ENCODE assay signal across 31 mouse cellular contexts in genomic region chr13:26509841-26510240, GRCm38 (mm10).
"Had no signal": no experiment of that assay in that cellular context is flagged by ENCODE, and none has a peak within 500 bp of the region (broad histone marks: within the 10 kb centered on the region; RNA-seq: fewer than 3 reads in every experiment).

No protein-coding gene starts in this region.

- DNase-seq: liver; liver, embryonic 13.5 days; liver, postnatal 0 days; lung, adult 18-20 months; lung, adult 2 months; lung, embryonic 14.5 days; lung, postnatal 10 days; lung, postnatal 14 days; lung, postnatal 36 days; lung, postnatal 4 days had no signal

- H3K4me2 ChIP-seq: limb, embryonic 12.5 days; limb, embryonic 13.5 days; limb, embryonic 15.5 days; liver, embryonic 11.5 days; liver, embryonic 12.5 days; liver, embryonic 13.5 days; liver, embryonic 15.5 days; lung, embryonic 14.5 days; lung, embryonic 15.5 days; midbrain, embryonic 11.5 days; midbrain, embryonic 12.5 days; midbrain, embryonic 13.5 days; midbrain, embryonic 15.5 days; neural tube, embryonic 12.5 days; neural tube, embryonic 13.5 days had no signal

- H3K36me3 ChIP-seq: limb, embryonic 10.5 days; limb, embryonic 12.5 days; limb, embryonic 13.5 days; limb, embryonic 15.5 days; liver, embryonic 12.5 days; liver, embryonic 13.5 days; liver, embryonic 15.5 days; lung, embryonic 15.5 days; midbrain, embryonic 10.5 days; midbrain, embryonic 12.5 days; midbrain, embryonic 13.5 days; midbrain, embryonic 15.5 days; neural tube, embryonic 12.5 days; neural tube, embryonic 13.5 days had no signal

- H3K27me3 ChIP-seq: limb, embryonic 12.5 days; limb, embryonic 13.5 days; limb, embryonic 15.5 days; liver, embryonic 12.5 days; liver, embryonic 13.5 days; liver, embryonic 15.5 days; lung, embryonic 15.5 days; megakaryocyte, embryonic 14.5 days; midbrain, embryonic 12.5 days; midbrain, embryonic 13.5 days; midbrain, embryonic 15.5 days; neural tube, embryonic 12.5 days; neural tube, embryonic 13.5 days had no signal

- H3K27ac ChIP-seq: limb, embryonic 10.5 days; limb, embryonic 12.5 days; limb, embryonic 13.5 days; limb, embryonic 15.5 days; liver, embryonic 12.5 days; liver, embryonic 13.5 days; liver, embryonic 14.5 days; liver, embryonic 15.5 days; lung, embryonic 15.5 days; macrophage; midbrain, embryonic 10.5 days; midbrain, embryonic 12.5 days; midbrain, embryonic 13.5 days; midbrain, embryonic 15.5 days; neural tube, embryonic 12.5 days; neural tube, embryonic 13.5 days had no signal

- H3K9ac ChIP-seq: limb, embryonic 12.5 days; limb, embryonic 13.5 days; limb, embryonic 15.5 days; liver, embryonic 12.5 days; liver, embryonic 13.5 days; liver, embryonic 14.5 days; liver, embryonic 15.5 days; liver, postnatal 0 days; lung, embryonic 14.5 days; lung, embryonic 15.5 days; midbrain, embryonic 12.5 days; midbrain, embryonic 13.5 days; midbrain, embryonic 15.5 days; neural tube, embryonic 12.5 days; neural tube, embryonic 13.5 days had no signal

- ATAC-seq: liver, embryonic 12.5 days; liver, postnatal 0 days; lung, postnatal 0 days; midbrain, embryonic 13.5 days; midbrain, embryonic 15.5 days; midbrain, embryonic 16.5 days had no signal

- H3K4me3 ChIP-seq: limb, embryonic 10.5 days; limb, embryonic 12.5 days; limb, embryonic 13.5 days; limb, embryonic 15.5 days; liver, embryonic 12.5 days; liver, embryonic 13.5 days; liver, embryonic 15.5 days; lung, embryonic 15.5 days; megakaryocyte, embryonic 14.5 days; midbrain, embryonic 10.5 days; midbrain, embryonic 12.5 days; midbrain, embryonic 13.5 days; midbrain, embryonic 15.5 days; myocyte; neural tube, embryonic 12.5 days; neural tube, embryonic 13.5 days had no signal

- H3K4me1 ChIP-seq: limb, embryonic 10.5 days; limb, embryonic 12.5 days; limb, embryonic 13.5 days; limb, embryonic 15.5 days; liver, embryonic 12.5 days; liver, embryonic 13.5 days; liver, embryonic 15.5 days; lung, embryonic 15.5 days; megakaryocyte, embryonic 14.5 days; midbrain, embryonic 10.5 days; midbrain, embryonic 12.5 days; midbrain, embryonic 13.5 days; midbrain, embryonic 15.5 days; neural tube, embryonic 12.5 days; neural tube, embryonic 13.5 days had no signal

- H3K9me3 ChIP-seq: limb, embryonic 10.5 days; limb, embryonic 12.5 days; limb, embryonic 13.5 days; limb, embryonic 15.5 days; liver, embryonic 12.5 days; liver, embryonic 13.5 days; liver, embryonic 15.5 days; lung, embryonic 15.5 days; megakaryocyte, embryonic 14.5 days; midbrain, embryonic 10.5 days; midbrain, embryonic 12.5 days; midbrain, embryonic 13.5 days; midbrain, embryonic 15.5 days; neural tube, embryonic 12.5 days; neural tube, embryonic 13.5 days had no signal
